Mouse (Mus musculus) left cerebral cortex, adult 9 months (tissue): ENCODE measurements at regions not wholly inside any gene's neighbourhood (a gene's known extent, or its start where the extent isn't known, plus 50 kb on each side); places are given as distances from the start of the nearest gene placed in this dataset.

ENCODE experiments used
- DNase-seq, 2 experiments: peaks; one replicate each; pipeline ENCODE4 v3.0.0; 2022; ENCODE audit warnings: low spot score in 2 of 2

DNA sequence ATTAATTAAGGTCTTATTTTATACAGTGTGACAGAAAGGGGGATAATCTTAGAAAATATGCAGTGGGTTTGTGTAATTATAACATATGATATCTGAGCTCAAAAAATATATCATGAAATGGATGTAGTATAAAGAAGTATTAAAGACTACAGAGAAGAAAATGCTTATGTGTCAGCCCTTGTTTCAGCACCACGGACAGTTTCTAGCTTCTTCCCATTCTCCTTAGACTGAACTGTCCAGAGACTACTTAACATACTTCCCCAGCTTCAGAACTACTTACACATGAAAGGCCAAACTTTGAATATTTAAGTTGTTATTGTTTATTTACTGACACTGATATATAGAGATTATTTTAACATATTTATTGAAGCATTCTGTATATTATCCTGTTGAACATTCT, 578.4 kb downstream of the Nsun3 start:
- DNase-seq = no peak

DNA sequence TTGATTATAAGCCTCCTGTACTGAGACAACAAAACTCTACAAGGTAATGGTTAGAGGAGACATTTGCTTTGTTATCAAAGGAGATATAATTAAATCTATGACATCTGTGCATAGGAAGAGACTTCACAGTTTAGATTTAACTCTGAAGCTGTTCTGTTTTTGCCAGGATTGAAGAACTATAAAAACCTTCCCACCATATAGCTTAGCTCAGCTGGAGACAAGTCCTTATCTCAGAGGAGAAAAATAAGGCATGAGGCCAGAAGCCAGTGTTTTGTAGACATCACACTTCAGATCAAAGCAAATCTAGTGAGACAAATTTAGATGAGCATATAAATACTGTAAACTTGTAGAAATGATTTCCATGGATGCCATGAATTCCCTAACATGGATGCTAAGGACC, 603.6 kb downstream of the Nsun3 start:
- peak; percentile 5 to 8 for DNase-seq
